Mouse (Mus musculus) heart, postnatal 0 days (tissue): ENCODE measurements around the gene Smco3. TPM values are rescaled to one million over a fixed set of nuclear protein-coding genes. Genes with fewer than 3 reads are reported as not detected.
"Not testable (repeated sequence)": the region's sequence is repeated elsewhere in the genome, so short reads cannot be mapped to it uniquely, and the experiment has no call there.

ENCODE experiments used
- ATAC-seq: fragments of 200-750 bp; cut with Nextera tagmentation; 2 replicates; pipeline ENCODE4 v1.8.0; 2017; ENCODE audit warnings: low read depth, moderate number of reproducible peaks, moderate library complexity; ENCODE audit not compliant: insufficient read depth
- DNase-seq: peaks from one replicate; pipeline ENCODE4 v3.0.0-alpha.2; 2016; ENCODE audit warnings: low spot score
- H3K27ac ChIP-seq: fragments of 300-500 bp; sonication (generic); 2 replicates; pipeline ENCODE4 v1.5.1; 2014; ENCODE audit warnings: low read depth, mild to moderate bottlenecking
- H3K27me3 ChIP-seq: fragments of 300-500 bp; sonication (generic); 2 replicates; pipeline ENCODE4 v1.6.1; 2014; ENCODE audit warnings: low read length, mixed read lengths; ENCODE audit not compliant: control insufficient read depth, insufficient read depth
- H3K36me3 ChIP-seq: fragments of 300-500 bp; sonication (generic); replicated peaks from 2 replicates; pipeline ENCODE4 v1.6.1; 2014; ENCODE audit warnings: low read length, mixed read lengths; ENCODE audit not compliant: control insufficient read depth, insufficient read depth
- H3K4me1 ChIP-seq: fragments of 300-500 bp; sonication (generic); 2 replicates; pipeline ENCODE4 v1.6.1; 2014; ENCODE audit warnings: antibody characterized with exemption; ENCODE audit not compliant: control insufficient read depth, insufficient read depth
- H3K4me2 ChIP-seq: fragments of 300-500 bp; sonication (generic); 2 replicates; pipeline ENCODE4 v1.6.1; 2014; ENCODE audit warnings: low read depth, mild to moderate bottlenecking, low read length, moderate library complexity
- H3K4me3 ChIP-seq: fragments of 300-500 bp; sonication (generic); 2 replicates; pipeline ENCODE4 v1.5.1; 2014; ENCODE audit warnings: low read depth, low read length
- H3K9ac ChIP-seq: fragments of 300-500 bp; sonication (generic); replicated peaks from 2 replicates; pipeline ENCODE4 v1.6.1; 2014; ENCODE audit warnings: low read depth, low read length, mixed read lengths
- H3K9me3 ChIP-seq: fragments of 300-500 bp; sonication (generic); replicated peaks from 2 replicates; pipeline ENCODE4 v1.6.1; 2016; ENCODE audit warnings: low read length; ENCODE audit not compliant: control insufficient read depth
- CTCF ChIP-seq: IDR thresholded peaks from 2 replicates; pipeline ENCODE4 v1.5.1; 2016; ENCODE audit warnings: antibody characterized with exemption, control low read depth, low read depth
- EP300 ChIP-seq: IDR thresholded peaks from 2 replicates; pipeline ENCODE4 v1.6.1; 2016; ENCODE audit warnings: antibody characterized with exemption, low read depth
- WGBS: fragments of 180-500 bp; shearing (Covaris S2); extraction: QIAGEN DNeasy Blood & Tissue Kit; methylation state at CpG from one replicate; pipeline ENCODE4 v1.1.7; 2014; 5-methylcytosine and 5-hydroxymethylcytosine counted together
- polyA plus RNA-seq: library from polyadenylated mRNA; unstranded; fragments of >200 nt; fragmentation: Nextera tagmentation; extraction: Ambion mirVana; gene quantifications from 2 replicates; pipeline ENCODE4 v1.2.1, GENCODE M21; 2015
- total RNA-seq: library from RNA; depleted of rRNA; stranded (reverse); fragments of >200 nt; gene quantifications from 2 replicates; pipeline ENCODE4 v1.2.3, GENCODE M21; 2014; ENCODE audit warnings: low replicate concordance; rRNA removed

The Smco3 gene
- total RNA-seq (not detected in 2 replicates), polyA plus RNA-seq (not detected in 2 replicates)

DNA sequence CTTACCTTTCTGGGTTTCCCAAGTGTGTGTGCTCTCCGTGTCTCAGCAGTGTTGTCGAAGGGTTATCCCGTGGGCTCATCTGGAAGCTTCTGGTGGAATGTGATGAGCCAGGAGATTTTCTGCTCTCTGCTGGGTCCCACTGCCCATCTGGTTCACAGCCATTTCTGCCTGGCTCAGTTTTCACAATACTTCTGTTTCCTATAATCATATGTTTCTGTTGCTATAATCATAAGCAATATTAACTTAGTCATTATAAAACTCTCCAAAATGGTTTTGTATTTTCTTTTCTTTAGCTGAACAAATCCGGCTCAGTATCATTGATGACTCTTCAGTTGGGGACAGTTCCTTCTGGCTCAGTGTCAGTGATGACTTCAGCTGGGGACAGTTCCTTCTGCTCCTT lies at the start of gene Smco3:
TSS of gene Smco3 (minus strand) at position 101 of the 400 bp plus-strand sequence.
- H3K4me2 ChIP-seq: no peak within 1 kb of the TSS
- 42% methylated on average over 4 of the region's 4 CpGs for WGBS
- TF ChIP-seq EP300 (no peak), CTCF (no peak)
- DNase-seq (no peak), ATAC-seq (no peak)
- H3K9ac ChIP-seq: no peak within 1 kb of the TSS
- H3K4me3 ChIP-seq: no peak within 1 kb of the TSS
- no peaks in the 10 kb centered on the region for H3K9me3 ChIP-seq
- H3K27ac ChIP-seq: no peak within 1 kb of the TSS
- no peaks in the 10 kb centered on the region for H3K27me3 ChIP-seq
- H3K4me1 ChIP-seq: no peaks in the 10 kb centered on the region
- H3K36me3 ChIP-seq: no peaks in the 10 kb centered on the region

DNA sequence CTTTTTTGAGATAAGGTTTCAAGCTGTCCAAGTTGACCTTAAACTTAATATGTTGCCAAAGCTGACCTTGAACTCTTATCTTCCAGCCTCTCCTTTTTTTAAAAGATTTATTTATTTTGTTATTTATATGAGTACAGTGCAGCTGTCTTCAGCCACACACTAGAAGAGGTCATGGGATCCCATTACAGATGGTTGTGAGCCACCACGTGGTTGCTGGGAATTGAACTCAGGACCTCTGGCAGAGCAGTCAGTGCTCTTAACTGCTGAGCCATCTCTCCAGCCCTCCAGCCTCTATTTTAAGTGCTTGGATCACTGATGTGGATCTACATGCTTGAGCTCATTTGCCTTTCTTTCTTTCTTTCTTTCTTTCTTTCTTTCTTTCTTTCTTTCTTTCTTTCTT lies 49.5 kb upstream of the Smco3 start:
- WGBS: 69% methylated on average over 1 of the region's 1 CpGs
- H3K4me1 ChIP-seq, DNase-seq, ATAC-seq, H3K36me3 ChIP-seq, H3K9me3 ChIP-seq, H3K27me3 ChIP-seq, H3K9ac ChIP-seq, H3K27ac ChIP-seq, H3K4me2 ChIP-seq, H3K4me3 ChIP-seq: not testable (repeated sequence)

DNA sequence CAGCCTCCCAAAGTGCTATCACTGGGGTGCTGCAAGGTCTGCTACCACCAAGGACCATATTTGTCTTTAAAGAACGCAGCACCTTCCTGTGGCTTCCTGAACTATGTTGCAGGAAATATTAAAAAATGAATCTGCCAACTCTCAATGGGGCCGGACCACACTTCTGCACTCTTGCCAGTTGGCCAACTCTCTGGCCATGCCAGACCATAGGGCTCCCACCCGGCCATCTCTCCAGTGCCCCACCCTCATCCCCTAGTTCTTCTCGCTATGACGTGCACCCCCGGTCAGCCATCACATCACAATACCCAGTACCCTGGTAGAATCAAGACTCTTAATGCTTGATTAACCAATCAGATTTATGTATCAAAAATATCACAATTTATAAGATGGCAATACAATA lies 48.7 kb upstream of the Smco3 start:
- no peak overlapping the region for H3K4me3 ChIP-seq
- H3K9ac ChIP-seq: no peak overlapping the region
- no peaks in the 10 kb centered on the region for H3K27me3 ChIP-seq
- no peak for DNase-seq
- TF ChIP-seq EP300 (no peak), CTCF (no peak)
- H3K9me3 ChIP-seq: no peaks in the 10 kb centered on the region
- no peak overlapping the region for H3K27ac ChIP-seq
- peaks cover 7% of the 10 kb centered on the region for H3K4me1 ChIP-seq
- WGBS: 84% methylated on average over 6 of the region's 6 CpGs
- H3K36me3 ChIP-seq: no peaks in the 10 kb centered on the region
- no peak for ATAC-seq
- no peak overlapping the region for H3K4me2 ChIP-seq

DNA sequence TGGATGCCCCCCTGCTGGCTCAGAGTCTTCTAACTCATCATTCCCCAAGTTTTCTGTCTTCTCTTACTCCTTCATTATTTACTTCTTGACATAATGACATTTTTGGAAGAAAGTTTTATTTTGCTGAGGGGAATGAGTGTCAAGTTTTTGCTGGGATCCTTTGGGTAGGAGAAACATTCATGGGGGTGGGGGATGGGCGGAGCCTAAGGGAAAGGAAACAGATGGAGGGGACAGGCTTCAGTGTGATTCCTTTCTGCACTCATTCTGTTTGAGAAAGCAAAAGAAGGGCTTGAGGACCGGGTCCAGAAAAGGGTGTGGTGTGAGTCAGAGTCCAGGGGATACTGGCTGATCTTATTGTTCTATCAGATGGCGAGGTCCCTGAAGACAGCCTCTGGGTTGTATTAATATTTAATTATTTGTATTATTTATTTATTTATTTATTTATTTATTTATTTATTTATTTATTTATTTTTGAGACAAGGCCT lies 48.2 kb upstream of the Smco3 start:
- WGBS: 57% methylated on average over 3 of the region's 3 CpGs
- no peak for TF ChIP-seq EP300
- TF ChIP-seq CTCF: no peak
- Histone ChIP-seq H3K9ac (no peak overlapping the region), H3K4me2 (no peak overlapping the region), H3K27me3 (no peaks in the 10 kb centered on the region), H3K36me3 (no peaks in the 10 kb centered on the region), H3K4me1 (peaks cover 7% of the 10 kb centered on the region), H3K9me3 (no peaks in the 10 kb centered on the region), H3K4me3 (no peak overlapping the region), H3K27ac (no peak overlapping the region)
- ATAC-seq: no peak
- no peak for DNase-seq

DNA sequence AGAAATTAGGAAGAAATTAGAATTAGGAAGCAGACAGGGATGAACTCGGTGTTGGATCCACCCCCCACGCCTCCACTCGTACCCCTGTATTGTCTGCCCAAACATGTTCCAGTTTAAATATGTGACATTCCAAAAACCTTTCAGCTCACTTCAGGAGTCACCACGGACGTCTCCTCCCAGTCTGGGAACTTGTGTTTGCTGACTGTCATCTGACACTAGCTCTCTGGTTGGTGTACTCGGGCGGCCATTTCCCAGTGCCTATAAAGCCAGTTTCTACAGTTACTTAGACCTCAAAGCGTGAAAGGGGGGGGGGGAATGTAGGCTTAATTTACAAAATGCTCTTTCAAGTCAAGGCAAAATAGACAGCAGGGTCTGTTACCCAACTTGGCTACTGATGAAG lies 46.4 kb upstream of the Smco3 start:
- H3K27ac ChIP-seq: no peak overlapping the region
- DNase-seq (no peak), ATAC-seq (no peak)
- H3K4me1 ChIP-seq: no peaks in the 10 kb centered on the region
- H3K4me3 ChIP-seq: no peak overlapping the region
- H3K36me3 ChIP-seq: no peaks in the 10 kb centered on the region
- H3K27me3 ChIP-seq: no peaks in the 10 kb centered on the region
- no peak overlapping the region for H3K4me2 ChIP-seq
- H3K9ac ChIP-seq: no peak overlapping the region
- 55% methylated on average over 8 of the region's 8 CpGs for WGBS
- TF ChIP-seq CTCF (no peak), EP300 (no peak)
- H3K9me3 ChIP-seq: no peaks in the 10 kb centered on the region

DNA sequence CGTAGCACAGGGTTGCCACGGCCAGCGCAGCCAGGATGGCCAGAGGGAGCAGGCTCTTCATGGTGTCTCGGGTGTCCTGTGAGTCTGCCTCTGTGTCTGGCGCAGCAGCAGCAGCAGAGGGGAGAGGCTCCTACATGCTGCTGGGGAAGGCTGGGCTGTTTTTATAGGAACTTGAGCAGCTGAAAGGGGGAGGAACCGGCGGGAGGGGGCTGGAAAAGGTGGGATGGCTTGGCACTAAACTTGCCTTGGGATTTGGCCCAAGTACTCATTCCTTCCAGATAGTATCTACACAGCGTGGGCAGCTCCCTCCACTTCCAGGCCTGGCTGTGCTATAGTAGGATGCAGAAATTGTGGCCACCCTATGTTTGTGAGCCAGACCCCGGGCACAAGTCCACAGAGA lies 40.4 kb upstream of the Smco3 start, which contains the start of gene Mgp:
TSS of gene Mgp (minus strand) at position 154 of the 400 bp plus-strand sequence.
- H3K9ac ChIP-seq: peak within 1 kb of the TSS; percentile 55
- H3K4me2 ChIP-seq: peak within 1 kb of the TSS; percentile 60
- H3K4me3 ChIP-seq: peak within 1 kb of the TSS; percentile 38
- H3K27me3 ChIP-seq: no peaks in the 10 kb centered on the region
- H3K36me3 ChIP-seq: no peaks in the 10 kb centered on the region
- DNase-seq: peak; percentile 61
- peak; percentile 77 for ATAC-seq
- TF ChIP-seq EP300 (no peak), CTCF (no peak)
- 23% methylated on average over 9 of the region's 9 CpGs for WGBS
- H3K27ac ChIP-seq: peak within 1 kb of the TSS; percentile 56
- H3K4me1 ChIP-seq: peaks cover 9% of the 10 kb centered on the region
- no peaks in the 10 kb centered on the region for H3K9me3 ChIP-seq
